Mouse (Mus musculus) spleen, postnatal 0 days (tissue): ENCODE data around the gene Eif2b1. TPM values are rescaled to one million over a fixed set of nuclear protein-coding genes. Genes with fewer than 3 reads are reported as not detected.

Experiments
- polyA plus RNA-seq: library from polyadenylated mRNA; unstranded; fragments of >200 nt; fragmentation: Nextera tagmentation; extraction: Ambion mirVana; gene quantifications from 2 replicates; pipeline ENCODE4 v1.2.1, GENCODE M21; 2015

The Eif2b1 gene
- 47.7 and 55.4 TPM in 2 replicates for polyA plus RNA-seq

GRCm38 (mm10) chr5:124578633-124579317 is at the start of gene Eif2b1, which contains the start of gene Gtf2h3:
Gene Eif2b1, minus strand, starts transcription at chr5:124579131.
Gene Gtf2h3, plus strand, starts transcription at chr5:124579140.

DNA sequence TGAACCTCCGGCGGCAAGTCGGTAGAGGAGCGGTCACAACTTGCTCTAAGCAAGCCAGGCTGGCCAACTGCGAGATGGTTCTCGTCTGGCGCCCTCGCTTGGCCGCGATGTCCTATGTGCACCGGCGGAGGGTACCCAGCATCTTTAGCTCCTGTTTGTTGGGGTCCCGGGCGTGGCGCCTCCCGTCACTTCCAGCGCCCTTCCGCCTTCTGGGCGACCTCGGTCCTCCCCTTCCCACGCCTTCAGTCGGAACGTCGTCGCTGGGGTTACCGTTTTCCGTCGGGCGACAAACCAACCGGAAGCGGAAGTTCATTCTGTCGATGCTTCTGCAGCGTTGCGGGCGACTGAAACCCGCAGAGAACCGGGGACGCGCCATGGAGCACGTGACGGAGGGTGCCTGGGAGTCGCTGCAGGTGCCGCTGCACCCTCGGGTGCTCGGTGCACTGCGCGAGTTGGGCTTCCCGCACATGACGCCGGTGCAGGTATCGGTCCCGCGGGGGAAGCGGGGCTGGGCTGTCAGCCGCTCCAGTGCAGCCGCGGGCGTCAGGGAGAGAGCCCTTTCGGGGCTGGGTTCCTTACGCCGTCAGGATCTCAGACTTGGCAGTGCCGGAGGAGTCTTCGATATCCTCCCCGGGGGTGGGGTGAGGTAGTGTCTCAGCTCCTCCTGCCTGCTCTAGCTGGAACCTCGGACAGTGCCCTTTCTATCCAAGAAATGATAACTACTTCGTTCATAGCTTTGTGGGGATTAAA is 26.2 kb downstream of the Eif2b1 start, which contains the start of gene Ddx55:
Gene Ddx55 (plus strand): TSS at position 307 of the 750 bp plus-strand sequence.

GRCm38 (mm10) chr5:124540383-124540786 is 38.5 kb downstream of the Eif2b1 start, which contains the start of gene Tmed2:
Gene Tmed2, plus strand, starts transcription at chr5:124540695.

DNA sequence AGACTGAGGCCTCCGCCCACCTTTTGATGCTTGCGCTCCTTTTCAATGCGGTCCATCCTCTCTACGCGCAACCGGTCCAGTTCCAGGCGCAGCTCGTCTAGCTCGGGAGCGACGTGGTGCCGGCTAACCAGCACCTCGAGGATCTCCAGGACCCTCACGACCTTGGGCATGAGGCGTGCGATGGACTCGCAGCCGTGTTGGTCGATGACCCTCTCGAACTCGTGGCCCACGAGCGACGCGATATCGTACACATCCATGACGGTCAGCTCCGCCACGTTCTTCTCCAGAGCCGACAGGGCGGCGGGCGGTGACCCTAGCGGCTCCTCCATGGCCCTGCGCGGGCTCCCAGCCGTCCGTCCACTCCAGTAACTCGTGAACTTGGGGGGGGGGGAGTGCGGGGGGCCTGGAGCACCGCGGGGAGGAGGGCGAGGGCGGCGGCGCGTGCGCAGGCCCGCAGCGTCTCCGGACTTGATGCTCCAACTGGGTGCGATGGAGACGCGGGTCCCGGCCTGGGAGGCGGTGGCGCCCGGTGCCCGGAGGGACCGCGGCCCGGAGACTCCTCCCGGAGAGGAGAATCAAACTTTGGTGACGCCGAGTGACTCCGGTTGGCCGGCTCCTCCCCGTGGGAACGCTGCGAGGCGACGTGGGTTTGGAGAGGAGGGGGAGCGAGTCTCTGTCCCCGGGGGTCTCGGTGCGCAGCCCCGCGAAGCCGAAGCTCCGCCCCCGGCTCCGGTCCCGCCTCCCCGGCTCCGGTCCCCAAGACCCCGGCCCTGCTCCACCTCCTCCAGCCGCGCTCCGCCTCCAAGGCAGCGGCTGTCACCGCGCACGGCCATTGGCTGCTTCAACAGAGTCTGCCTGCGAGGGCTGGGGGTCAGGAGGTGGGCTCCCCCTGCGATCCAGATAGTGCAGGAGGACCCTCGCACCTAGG is 48.0 kb downstream of the Eif2b1 start, which contains the start of gene Rilpl1:
Gene Rilpl1 (minus strand): TSS at position 737 of the 928 bp plus-strand sequence.

Other genes with a start within 250 kb of the Eif2b1 start
- gene Cdk2ap1, start 216.0 kb downstream of the Eif2b1 start, polyA plus RNA-seq: 39.0 and 40.0 TPM in 2 replicates
- gene Sbno1, start 153.1 kb downstream of the Eif2b1 start, polyA plus RNA-seq: 60.5 and 63.2 TPM in 2 replicates
- gene Kmt5a, start 139.2 kb downstream of the Eif2b1 start, polyA plus RNA-seq: 54.2 and 58.2 TPM in 2 replicates
- gene Rilpl2, start 100.8 kb downstream of the Eif2b1 start, polyA plus RNA-seq: 19.2 and 24.8 TPM in 2 replicates
- gene Snrnp35, start 96.0 kb downstream of the Eif2b1 start, polyA plus RNA-seq: 12.1 and 12.6 TPM in 2 replicates
- 4.2 and 6.2 TPM in 2 replicates for gene Rilpl1, start 47.7 kb downstream of the Eif2b1 start, polyA plus RNA-seq
- 335 and 349 TPM in 2 replicates for gene Tmed2, start 38.4 kb downstream of the Eif2b1 start, polyA plus RNA-seq
- 11.3 and 12.5 TPM in 2 replicates for gene Ddx55, start 26.3 kb downstream of the Eif2b1 start, polyA plus RNA-seq
- 25.6 and 28.8 TPM in 2 replicates for gene Gtf2h3, start within 50 bp of the Eif2b1 start, polyA plus RNA-seq
- gene Atp6v0a2, start 49.4 kb upstream of the Eif2b1 start, polyA plus RNA-seq: 15.8 and 20.6 TPM in 2 replicates
- gene Dnah10, start 146.0 kb upstream of the Eif2b1 start, polyA plus RNA-seq: 0.01 and 0.10 TPM in 2 replicates